Mouse (Mus musculus): ENCODE data around the gene Fhad1. TPM values are rescaled to one million over a fixed set of nuclear protein-coding genes. Genes with fewer than 3 reads are reported as not detected.

Fhad1 gene
- polyA plus RNA-seq, 1 experiment from 2014 or later, result 1.2 TPM

GRCm38 (mm10) chr4:141902479-141902858 lies 112.4 kb downstream of the Fhad1 start:
- Histone ChIP-seq H3K27ac (ENCODE audit: low read depth, low read length) (no peak overlapping the region), H3K4me2 (replicated peaks; ENCODE audit: low read depth) (no peak overlapping the region), H3K27me3 (replicated peaks; ENCODE audit: control insufficient read depth, insufficient read depth, low read length) (no peaks in the 10 kb centered on the region), H3K4me1 (replicated peaks; ENCODE audit: control insufficient read depth, insufficient read depth, low read length) (no peaks in the 10 kb centered on the region), H3K4me3 (ENCODE audit: low read depth, low read length) (no peak overlapping the region), H3K9me3 (ENCODE audit: control insufficient read depth) (no peaks in the 10 kb centered on the region), H3K9ac (ENCODE audit: low read depth, low read length) (no peak overlapping the region), H3K36me3 (ENCODE audit: control insufficient read depth, insufficient read depth) (no peaks in the 10 kb centered on the region)
- TF ChIP-seq CTCF (IDR thresholded peaks at IDR 0.05; ENCODE audit: low read depth), result no peak
- no peak for ATAC-seq
- 68% methylated on average over 8 of the region's 8 CpGs for WGBS

DNA sequence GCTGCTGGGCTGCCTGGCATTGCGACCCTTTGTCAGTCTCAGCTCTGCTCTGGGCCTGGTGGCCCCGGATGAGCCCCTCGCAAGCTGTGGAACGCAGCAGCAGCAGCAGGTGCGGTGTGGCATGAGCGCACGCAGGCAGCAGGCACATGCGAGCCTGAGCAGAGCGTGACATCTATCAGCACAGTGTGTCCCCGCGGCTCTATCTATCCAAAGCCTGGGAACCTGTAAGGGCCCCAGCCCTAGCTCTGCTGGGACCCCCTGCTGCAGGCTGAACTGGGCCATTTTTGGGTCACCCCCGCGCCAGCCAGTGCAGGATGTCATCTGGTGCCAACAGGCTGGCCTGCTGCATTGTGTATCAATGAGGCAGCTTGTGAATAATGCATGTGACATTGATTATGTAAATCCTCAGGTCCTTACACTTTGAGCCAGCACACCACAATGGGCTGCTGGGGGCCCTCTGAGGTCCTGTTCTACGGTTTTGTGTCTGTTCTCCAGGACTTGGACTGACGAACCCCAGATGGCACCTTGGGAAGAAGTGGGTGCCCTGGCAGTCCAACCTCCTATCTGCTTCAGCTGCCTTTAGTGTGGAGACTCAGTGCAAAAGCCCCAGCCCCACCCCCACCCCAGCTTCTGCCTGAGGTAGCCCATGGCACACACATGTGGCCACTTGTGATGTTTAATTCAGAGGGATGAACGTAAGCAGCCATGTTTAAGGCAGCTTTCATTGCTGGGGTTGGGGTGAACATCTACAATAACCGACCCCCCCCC lies 113.0 kb downstream of the Fhad1 start:
- no peak overlapping the region for H3K4me3 ChIP-seq (ENCODE audit: low read depth, low read length)
- no peak for TF ChIP-seq CTCF (IDR thresholded peaks at IDR 0.05; ENCODE audit: low read depth)
- H3K36me3 ChIP-seq (ENCODE audit: control insufficient read depth, insufficient read depth), result no peaks in the 10 kb centered on the region
- H3K9ac ChIP-seq (ENCODE audit: low read depth, low read length), result no peak overlapping the region
- H3K9me3 ChIP-seq (ENCODE audit: control insufficient read depth), result no peaks in the 10 kb centered on the region
- no peaks in the 10 kb centered on the region for H3K27me3 ChIP-seq (replicated peaks; ENCODE audit: control insufficient read depth, insufficient read depth, low read length)
- no peaks in the 10 kb centered on the region for H3K4me1 ChIP-seq (replicated peaks; ENCODE audit: control insufficient read depth, insufficient read depth, low read length)
- H3K27ac ChIP-seq (ENCODE audit: low read depth, low read length), result no peak overlapping the region
- H3K4me2 ChIP-seq (replicated peaks; ENCODE audit: low read depth), result no peak overlapping the region
- ATAC-seq, result no peak
- WGBS, result 82% methylated on average over 17 of the region's 17 CpGs

DNA sequence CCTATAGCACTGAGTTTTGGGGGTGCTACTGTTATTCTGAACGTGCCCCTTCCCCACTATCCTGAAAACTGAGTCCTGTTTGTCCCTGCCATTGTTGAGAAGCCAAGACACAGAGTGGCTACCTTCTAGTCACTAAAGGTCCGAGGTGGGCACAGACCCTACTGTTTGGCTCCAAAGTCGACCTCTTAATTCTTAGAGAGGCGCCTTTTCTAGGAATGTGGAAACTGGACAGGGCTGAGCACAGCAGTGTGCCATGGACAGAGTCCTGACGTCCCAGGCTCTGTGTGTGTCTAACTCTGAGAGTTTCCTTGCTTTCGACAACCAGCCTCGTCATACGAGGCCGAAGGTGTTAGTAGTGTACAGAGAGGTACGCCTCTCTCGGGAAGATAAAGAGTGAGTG lies 114.5 kb downstream of the Fhad1 start:
- H3K27me3 ChIP-seq (replicated peaks; ENCODE audit: control insufficient read depth, insufficient read depth, low read length), result no peaks in the 10 kb centered on the region
- H3K36me3 ChIP-seq (ENCODE audit: control insufficient read depth, insufficient read depth), result no peaks in the 10 kb centered on the region
- no peaks in the 10 kb centered on the region for H3K4me1 ChIP-seq (replicated peaks; ENCODE audit: control insufficient read depth, insufficient read depth, low read length)
- H3K9ac ChIP-seq (ENCODE audit: low read depth, low read length), result no peak overlapping the region
- ATAC-seq, result no peak
- no peak for TF ChIP-seq CTCF (IDR thresholded peaks at IDR 0.05; ENCODE audit: low read depth)
- no peak overlapping the region for H3K27ac ChIP-seq (ENCODE audit: low read depth, low read length)
- no peak overlapping the region for H3K4me3 ChIP-seq (ENCODE audit: low read depth, low read length)
- WGBS, result 61% methylated on average over 11 of the region's 11 CpGs
- no peak overlapping the region for H3K4me2 ChIP-seq (replicated peaks; ENCODE audit: low read depth)
- H3K9me3 ChIP-seq (ENCODE audit: control insufficient read depth), result no peaks in the 10 kb centered on the region

- Histone ChIP-seq H3K4me1 (replicated peaks; ENCODE audit: control insufficient read depth, insufficient read depth, low read length) (no peaks in the 10 kb centered on the region), H3K4me2 (replicated peaks; ENCODE audit: low read depth) (no peak overlapping the region), H3K36me3 (ENCODE audit: control insufficient read depth, insufficient read depth) (no peaks in the 10 kb centered on the region), H3K27me3 (replicated peaks; ENCODE audit: control insufficient read depth, insufficient read depth, low read length) (no peaks in the 10 kb centered on the region), H3K4me3 (ENCODE audit: low read depth, low read length) (no peak overlapping the region), H3K27ac (ENCODE audit: low read depth, low read length) (no peak overlapping the region), H3K9me3 (ENCODE audit: control insufficient read depth) (no peaks in the 10 kb centered on the region), H3K9ac (ENCODE audit: low read depth, low read length) (no peak overlapping the region)
- 40% methylated on average over 8 of the region's 8 CpGs for WGBS
- ATAC-seq, result no peak
- no peak for TF ChIP-seq CTCF (IDR thresholded peaks at IDR 0.05; ENCODE audit: low read depth)
Observed at GRCm38 (mm10) chr4:141899936-141900335, 114.9 kb downstream of the Fhad1 start.

GRCm38 (mm10) chr4:141898905-141899304 lies 116.0 kb downstream of the Fhad1 start:
- Histone ChIP-seq H3K9me3 (ENCODE audit: control insufficient read depth) (no peaks in the 10 kb centered on the region), H3K4me1 (replicated peaks; ENCODE audit: control insufficient read depth, insufficient read depth, low read length) (no peaks in the 10 kb centered on the region), H3K4me3 (ENCODE audit: low read depth, low read length) (no peak overlapping the region), H3K9ac (ENCODE audit: low read depth, low read length) (no peak overlapping the region), H3K27ac (ENCODE audit: low read depth, low read length) (no peak overlapping the region), H3K27me3 (replicated peaks; ENCODE audit: control insufficient read depth, insufficient read depth, low read length) (no peaks in the 10 kb centered on the region), H3K4me2 (replicated peaks; ENCODE audit: low read depth) (no peak overlapping the region), H3K36me3 (ENCODE audit: control insufficient read depth, insufficient read depth) (no peaks in the 10 kb centered on the region)
- 78% methylated on average over 8 of the region's 8 CpGs for WGBS
- no peak for ATAC-seq
- no peak for TF ChIP-seq CTCF (IDR thresholded peaks at IDR 0.05; ENCODE audit: low read depth)

DNA sequence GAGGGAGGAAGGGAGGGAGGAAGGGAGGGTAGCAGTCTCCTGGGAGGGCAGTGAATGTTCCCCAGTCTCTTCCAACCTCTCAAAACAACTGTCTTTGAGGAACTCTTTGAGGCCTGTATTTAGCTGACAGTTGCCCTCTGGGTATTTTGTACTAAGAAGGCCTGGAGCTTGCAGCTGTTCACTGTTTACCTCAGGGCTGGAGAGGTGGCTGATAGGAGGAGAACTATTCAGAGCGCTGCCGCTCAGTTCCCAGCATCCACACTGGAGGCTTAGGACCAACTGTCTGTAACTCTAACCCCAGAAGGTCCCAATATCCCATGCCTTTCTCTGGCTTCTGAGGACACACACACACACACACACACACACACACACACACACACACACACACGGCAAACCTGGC lies 117.0 kb downstream of the Fhad1 start:
- no peak for TF ChIP-seq CTCF (IDR thresholded peaks at IDR 0.05; ENCODE audit: low read depth)
- H3K9me3 ChIP-seq (ENCODE audit: control insufficient read depth), result no peaks in the 10 kb centered on the region
- no peak overlapping the region for H3K9ac ChIP-seq (ENCODE audit: low read depth, low read length)
- H3K4me1 ChIP-seq (replicated peaks; ENCODE audit: control insufficient read depth, insufficient read depth, low read length), result 0 out of 2 replicates have a peak, but pooled peaks cover 6% of the 10 kb centered on the region
- whole genome bisulfite sequencing, result 63% methylated on average over 3 of the region's 3 CpGs
- H3K27me3 ChIP-seq (replicated peaks; ENCODE audit: control insufficient read depth, insufficient read depth, low read length), result no peaks in the 10 kb centered on the region
- H3K4me2 ChIP-seq (replicated peaks; ENCODE audit: low read depth), result no peak overlapping the region
- H3K27ac ChIP-seq (ENCODE audit: low read depth, low read length), result no peak overlapping the region
- no peak overlapping the region for H3K4me3 ChIP-seq (ENCODE audit: low read depth, low read length)
- no peaks in the 10 kb centered on the region for H3K36me3 ChIP-seq (ENCODE audit: control insufficient read depth, insufficient read depth)
- ATAC-seq, result no peak

All from intestine, postnatal 0 days (tissue).